Mouse (Mus musculus) retina, postnatal 1 day (tissue): ENCODE data around the gene Cd2.
A peak's percentile ranks its signal among the peaks of the same experiment; 100 is the strongest.

Source experiments
- DNase-seq: peaks from one replicate; pipeline ENCODE4 v3.0.0-alpha.2; 2012

The Cd2 gene

GRCm38 (mm10) chr3:101274041-101274770 lies 13.5 kb downstream of the Cd2 start:
- no peak for DNase-seq

GRCm38 (mm10) chr3:101272166-101272565 lies 15.6 kb downstream of the Cd2 start:
- DNase-seq = no peak

DNA sequence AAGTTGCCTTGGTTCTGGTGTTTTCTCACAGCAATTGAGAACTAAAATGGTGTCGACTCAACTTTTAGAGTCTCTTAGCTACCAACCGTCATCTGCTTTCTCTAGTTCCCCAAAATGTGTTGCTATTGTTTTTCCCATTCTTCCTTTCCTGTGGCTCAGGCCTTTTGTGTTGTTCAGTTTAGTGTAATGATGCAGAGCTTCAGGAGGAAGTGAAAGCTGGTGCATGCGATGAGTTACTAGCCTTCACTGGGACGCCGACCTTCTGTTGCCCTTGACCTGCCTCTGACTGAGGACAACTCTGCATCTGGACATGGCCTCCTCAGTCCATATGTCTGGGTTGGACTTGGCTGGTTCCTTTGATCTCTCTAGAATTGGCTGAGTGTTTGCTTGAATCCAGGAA lies 16.9 kb downstream of the Cd2 start:
- no peak for DNase-seq

DNA sequence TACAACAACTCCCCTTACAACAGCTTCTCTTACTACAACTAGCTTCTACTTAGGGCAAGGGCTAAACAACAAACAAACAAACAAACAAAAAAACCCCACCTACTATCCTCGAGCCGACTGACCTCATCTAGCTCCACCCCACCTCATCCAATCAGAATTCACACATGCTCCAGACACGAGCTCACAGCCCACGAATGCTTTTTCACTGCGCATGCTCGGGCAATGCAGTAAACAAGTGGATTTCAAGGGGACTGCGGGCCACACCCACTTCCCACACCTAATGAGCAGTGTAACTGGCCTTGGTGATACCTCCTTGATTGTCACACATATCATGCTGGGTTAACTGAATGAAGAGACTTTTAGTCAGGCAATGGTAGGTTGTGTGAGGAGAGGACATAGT lies 19.4 kb downstream of the Cd2 start:
- DNase-seq = no peak

- no peak for DNase-seq
Observed at GRCm38 (mm10) chr3:101265561-101266091, 22.1 kb downstream of the Cd2 start.

DNA sequence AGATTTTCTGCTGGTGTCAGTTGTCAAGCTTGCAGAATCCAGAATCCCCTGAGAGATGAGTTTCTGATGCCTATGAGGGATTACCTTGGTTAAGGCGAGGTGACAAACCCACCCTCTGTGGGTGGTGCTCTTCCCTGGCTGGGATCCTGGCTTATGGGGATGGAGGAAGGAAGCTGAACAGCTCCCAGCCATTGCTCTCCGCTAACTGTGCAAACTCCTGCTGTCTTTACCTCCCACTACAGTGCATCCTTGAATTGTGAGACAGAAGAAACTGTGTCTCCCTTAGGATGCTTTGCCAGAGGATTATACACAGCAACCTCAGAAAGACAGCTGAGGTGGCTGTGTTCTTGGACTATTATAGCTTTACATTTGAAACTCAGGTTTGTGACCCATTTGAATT lies 28.8 kb downstream of the Cd2 start:
- no peak for DNase-seq

GRCm38 (mm10) chr3:101256090-101256489 lies 31.6 kb downstream of the Cd2 start:
- DNase-seq = no peak

GRCm38 (mm10) chr3:101252141-101252540 lies 35.6 kb downstream of the Cd2 start:
- DNase-seq = no peak

DNA sequence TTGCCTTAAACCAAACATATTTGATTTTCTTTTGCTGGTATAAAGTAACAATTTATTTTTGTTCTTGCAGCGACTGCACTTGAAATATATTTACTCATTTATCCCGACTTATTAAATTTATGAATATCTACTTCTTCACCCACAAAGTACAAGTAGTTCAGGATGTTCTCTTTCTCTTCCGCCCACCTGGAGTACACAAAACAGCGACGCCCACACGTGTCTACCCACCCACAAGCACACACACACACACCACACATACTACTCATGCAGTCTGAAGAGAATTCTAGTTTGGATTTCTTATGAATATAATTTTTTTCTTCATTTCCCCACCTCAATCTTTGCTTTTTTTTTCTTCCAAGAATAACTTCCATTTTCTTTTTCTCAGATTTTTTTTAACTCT lies 37.9 kb downstream of the Cd2 start:
- no peak for DNase-seq

- DNase-seq = no peak
Observed at GRCm38 (mm10) chr3:101245212-101245611, 42.5 kb downstream of the Cd2 start.

DNA sequence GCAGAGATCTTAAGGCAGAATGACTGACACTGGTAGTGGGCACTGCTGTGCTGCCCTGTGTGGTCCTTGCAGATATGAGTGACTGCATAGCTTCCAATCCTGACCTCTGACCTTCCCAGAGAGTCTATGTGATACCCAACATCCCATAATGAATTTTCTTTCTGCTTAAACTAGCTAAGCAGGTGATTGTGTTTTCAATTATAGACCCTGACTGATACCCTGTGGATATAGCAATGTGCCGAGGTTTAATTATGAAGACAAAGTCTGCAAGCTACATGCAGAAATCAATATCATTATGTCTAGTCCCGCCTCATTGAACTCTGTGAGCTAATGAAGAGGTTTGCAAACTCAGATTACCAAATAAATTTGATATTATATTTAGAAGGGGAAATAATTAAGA lies 44.7 kb downstream of the Cd2 start:
- no peak for DNase-seq

DNA sequence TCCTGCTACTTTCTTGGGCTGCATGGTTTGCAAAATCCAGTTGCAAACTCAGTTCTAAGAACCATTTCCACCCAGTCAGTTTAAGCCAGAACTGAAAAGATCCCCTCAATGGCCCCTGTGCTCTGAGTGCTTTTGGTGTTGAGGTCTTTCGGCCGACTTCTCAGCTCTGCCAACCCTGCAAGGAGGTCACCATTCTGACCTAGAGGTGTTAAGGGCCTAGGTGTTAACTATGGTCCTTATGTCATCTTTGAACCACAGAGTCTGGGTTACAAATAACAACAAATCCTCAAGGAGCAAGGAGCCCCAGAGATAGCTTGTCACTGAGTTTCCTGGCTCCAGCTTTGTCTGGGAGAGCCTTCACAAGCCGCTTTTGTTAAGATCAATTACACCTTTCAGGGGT lies 45.9 kb downstream of the Cd2 start:
- DNase-seq = no peak

- DNase-seq = peak; percentile 20
Observed at GRCm38 (mm10) chr3:101240859-101241258, 46.9 kb downstream of the Cd2 start.

- no peak for DNase-seq
Observed at GRCm38 (mm10) chr3:101239236-101239635, 48.5 kb downstream of the Cd2 start.

- DNase-seq = no peak
Observed at GRCm38 (mm10) chr3:101238695-101239094, 49.0 kb downstream of the Cd2 start.

DNA sequence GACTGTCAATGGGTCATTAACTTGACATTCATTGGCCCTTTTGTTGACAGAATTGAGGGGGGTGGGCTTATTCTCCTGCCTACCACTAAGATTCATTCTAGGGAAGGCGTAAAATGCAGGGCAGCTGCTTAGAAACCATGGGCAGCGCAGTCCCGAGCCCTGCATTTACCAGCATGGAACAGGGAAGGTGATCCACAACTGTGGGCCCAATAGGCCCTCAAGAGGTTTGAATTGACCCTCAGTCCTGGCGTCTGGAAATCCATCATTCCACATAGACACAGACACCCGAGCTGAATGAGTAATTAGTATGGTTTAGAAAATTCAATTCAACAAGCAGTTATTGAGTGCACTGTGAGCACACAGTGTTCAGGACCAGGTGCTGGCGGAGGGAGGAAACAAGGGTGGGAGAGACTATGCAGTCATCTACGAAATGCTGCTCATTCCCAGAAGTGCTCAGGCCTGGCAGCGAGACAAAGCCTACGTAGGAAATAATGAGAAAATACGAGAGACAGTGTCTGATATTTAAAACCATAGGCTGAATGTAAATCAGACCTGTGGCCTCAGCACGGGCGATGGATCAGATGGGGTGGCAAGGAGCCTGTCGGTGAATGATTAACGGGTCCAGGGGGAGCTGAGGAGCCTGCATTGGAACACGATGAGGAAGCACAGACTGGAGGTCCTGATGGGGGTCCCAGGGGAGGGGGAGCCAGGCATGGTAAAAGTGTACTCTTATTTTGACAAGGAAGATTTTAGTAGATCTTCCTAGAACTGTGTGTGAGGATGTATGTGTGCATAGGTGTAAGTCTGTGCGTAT lies 50.5 kb downstream of the Cd2 start:
- DNase-seq = no peak

DNA sequence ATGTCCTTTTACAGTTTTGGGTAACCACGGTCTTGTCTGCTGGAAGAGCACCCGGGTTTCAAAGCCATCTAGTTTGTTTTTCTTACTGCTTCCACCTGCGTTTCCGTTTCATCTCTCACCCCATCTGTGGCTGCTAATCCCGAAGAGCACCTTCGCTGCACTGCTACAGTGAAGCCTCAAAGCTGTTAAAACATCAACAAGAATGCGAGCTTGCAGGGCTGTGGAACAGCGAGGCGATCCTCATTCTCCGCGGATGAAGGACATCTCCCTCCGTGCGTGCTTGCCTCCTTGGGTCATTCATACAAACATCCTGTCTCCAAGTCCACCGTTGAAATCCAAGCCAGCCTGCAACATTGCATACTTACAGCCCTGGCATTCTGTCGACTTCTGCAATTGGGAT lies 51.5 kb downstream of the Cd2 start:
- DNase-seq = no peak

DNA sequence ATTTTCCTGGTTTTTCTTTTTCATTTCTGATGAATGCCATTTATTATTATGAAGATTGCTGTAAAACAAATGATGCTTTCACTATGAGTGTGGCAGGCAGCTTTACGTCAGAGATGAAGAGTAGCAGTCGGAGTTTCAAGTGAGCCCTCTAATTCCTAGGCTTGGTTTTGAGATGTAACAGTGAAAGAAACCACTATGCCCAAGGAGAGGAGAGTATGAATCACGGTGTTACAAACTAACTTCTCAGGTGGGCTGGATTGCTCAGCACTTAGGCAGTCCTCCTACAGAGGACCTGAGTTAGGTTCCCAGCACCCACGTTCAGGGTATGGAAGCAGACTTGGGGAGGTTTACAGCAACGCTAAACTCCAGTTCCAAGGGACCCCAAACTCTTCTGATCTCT lies 52.4 kb downstream of the Cd2 start:
- DNase-seq = no peak

GRCm38 (mm10) chr3:101233424-101233823 lies 54.3 kb downstream of the Cd2 start:
- no peak for DNase-seq

GRCm38 (mm10) chr3:101232570-101232969 lies 55.2 kb downstream of the Cd2 start:
- DNase-seq = no peak

DNA sequence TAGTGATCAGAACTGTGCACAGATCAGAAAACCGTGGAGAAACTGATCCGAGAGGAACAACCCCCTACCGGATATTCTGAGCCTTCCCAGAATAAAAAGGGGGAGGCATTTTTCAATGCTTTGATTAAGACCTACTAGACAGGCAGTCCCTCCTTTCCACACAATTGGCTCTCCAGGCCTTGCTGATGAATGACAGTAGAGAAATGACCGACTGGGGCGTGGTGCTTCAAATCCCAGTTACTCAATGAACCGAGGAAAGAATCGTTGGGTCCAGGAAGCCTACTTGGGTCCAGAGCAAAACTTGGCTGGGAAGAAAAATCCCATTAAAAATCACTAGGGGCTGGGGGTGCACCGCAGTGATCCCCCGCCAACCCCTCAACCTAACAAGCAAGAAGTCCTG lies 57.5 kb downstream of the Cd2 start:
- DNase-seq = no peak

GRCm38 (mm10) chr3:101229551-101229930 lies 58.2 kb downstream of the Cd2 start:
- no peak for DNase-seq

DNA sequence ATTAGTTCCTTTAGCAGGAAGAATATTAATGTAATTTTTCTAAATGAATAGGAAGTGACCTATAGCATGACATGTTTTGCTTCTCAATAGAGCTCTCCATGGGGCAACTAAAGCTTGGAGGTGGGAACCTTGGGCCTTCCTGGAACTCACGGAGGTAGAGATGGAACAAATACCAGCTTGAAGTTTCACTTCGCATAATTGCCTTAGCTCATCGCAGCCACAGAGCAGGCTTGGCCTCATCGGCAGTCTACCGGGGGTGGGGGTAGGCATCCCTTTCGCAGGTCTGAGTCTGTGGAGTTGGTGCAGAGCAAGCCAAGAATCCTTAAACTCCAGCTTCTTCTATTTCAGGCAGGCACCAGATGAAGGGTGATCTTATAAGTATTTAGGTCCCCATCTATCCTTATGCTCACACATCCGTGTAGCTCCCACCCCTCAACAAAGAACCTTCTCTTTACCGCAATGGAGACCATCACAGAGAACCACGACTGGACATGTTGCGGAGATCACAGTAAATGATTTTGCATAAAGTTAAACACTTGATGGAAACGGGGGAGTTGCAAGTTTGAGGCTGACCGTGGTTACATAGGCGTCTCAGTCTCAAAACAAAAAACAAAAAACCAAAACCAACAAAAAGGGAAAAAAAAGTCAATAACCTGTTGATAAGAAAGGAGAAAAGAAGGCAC lies 58.7 kb downstream of the Cd2 start:
- no peak for DNase-seq

DNA sequence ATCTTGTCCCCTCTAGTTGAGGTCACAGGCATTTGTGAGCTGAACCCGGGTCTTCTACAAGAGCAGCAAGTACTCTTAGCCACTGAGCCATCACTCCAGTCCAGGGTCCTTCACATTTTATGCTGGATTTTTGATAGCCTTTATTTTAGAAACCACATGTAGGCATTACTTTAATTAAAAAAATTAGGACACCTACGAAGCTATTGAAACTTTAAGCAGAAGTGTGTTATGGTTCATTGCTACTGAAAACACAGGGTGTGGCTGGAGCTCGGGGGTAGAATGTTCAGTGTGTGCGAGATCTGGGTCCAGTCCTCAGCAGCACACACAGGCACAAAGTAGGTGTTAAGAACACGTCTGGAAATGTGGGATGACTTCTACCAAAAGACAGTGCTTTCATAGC lies 59.7 kb downstream of the Cd2 start:
- no peak for DNase-seq
